Mouse (Mus musculus) brain, embryonic 14.5 days (tissue): ENCODE data around the gene Lmbr1l. TPM values are rescaled to one million over a fixed set of nuclear protein-coding genes. Genes with fewer than 3 reads are reported as not detected.

Experiments
- DNase-seq: peaks from one replicate; pipeline ENCODE4 v3.0.0-alpha.2; 2011; ENCODE audit warnings: low read depth
- CTCF ChIP-seq: fragments of 200-500 bp; IDR thresholded peaks from 2 replicates; pipeline ENCODE4 v1.5.1; 2012; ENCODE audit warnings: inconsistent platforms, mild to moderate bottlenecking, moderate library complexity, borderline replicate concordance; ENCODE audit not compliant: insufficient read depth, insufficient read length; ENCODE audit errors: extremely low read depth
- POLR2A ChIP-seq: fragments of 200-500 bp; IDR thresholded peaks from 2 replicates; pipeline ENCODE4 v1.6.1; 2012; ENCODE audit warnings: mild to moderate bottlenecking, inconsistent platforms, borderline replicate concordance; ENCODE audit not compliant: poor library complexity, insufficient read depth, insufficient read length, severe bottlenecking; ENCODE audit errors: extremely low read depth
- polyA plus RNA-seq: library from polyadenylated mRNA; depleted of rRNA; stranded (reverse); fragments of >200 nt; gene quantifications from 2 replicates; pipeline ENCODE4 v1.2.3, GENCODE M21; 2012; rRNA removed

The Lmbr1l gene
- polyA plus RNA-seq, 1 experiment: 106 TPM

- no peak for TF ChIP-seq CTCF
- TF ChIP-seq POLR2A: no peak
- no peak for DNase-seq
Measured at GRCm38 (mm10) chr15:98863451-98863958, 54.5 kb downstream of the Lmbr1l start.

GRCm38 (mm10) chr15:98861701-98862410 lies 56.2 kb downstream of the Lmbr1l start:
- no peak for DNase-seq
- TF ChIP-seq POLR2A (no peak), CTCF (no peak)

- DNase-seq: no peak
- no peak for TF ChIP-seq POLR2A
- TF ChIP-seq CTCF: no peak
Measured at GRCm38 (mm10) chr15:98860921-98861320, 57.1 kb downstream of the Lmbr1l start.

GRCm38 (mm10) chr15:98859319-98860043 lies 58.5 kb downstream of the Lmbr1l start:
- TF ChIP-seq POLR2A (no peak), CTCF (no peak)
- no peak for DNase-seq

GRCm38 (mm10) chr15:98854214-98854613 lies 63.8 kb downstream of the Lmbr1l start:
- DNase-seq: no peak
- TF ChIP-seq POLR2A (no peak), CTCF (no peak)

Other genes starting within 250 kb of the Lmbr1l start
- 13.7 and 14.0 TPM in 2 replicates for gene Rnd1, start 240.8 kb downstream of the Lmbr1l start, polyA plus RNA-seq
- 1.7 and 3.2 TPM in 2 replicates for gene Ccdc65, start 210.0 kb downstream of the Lmbr1l start, polyA plus RNA-seq
- 4.7 and 5.9 TPM in 2 replicates for gene Fkbp11, start 190.0 kb downstream of the Lmbr1l start, polyA plus RNA-seq
- 119 and 156 TPM in 2 replicates for gene Arf3, start 155.0 kb downstream of the Lmbr1l start, polyA plus RNA-seq
- gene Wnt10b, start 140.1 kb downstream of the Lmbr1l start, polyA plus RNA-seq: 0.95 and 2.4 TPM in 2 replicates
- 1.2 and 2.9 TPM in 2 replicates for gene Wnt1, start 128.4 kb downstream of the Lmbr1l start, polyA plus RNA-seq
- 1.8 and 2.2 TPM in 2 replicates for gene Ddn, start 108.7 kb downstream of the Lmbr1l start, polyA plus RNA-seq
- 71.8 and 85.7 TPM in 2 replicates for gene Prkag1, start 86.7 kb downstream of the Lmbr1l start, polyA plus RNA-seq
- gene Kmt2d, start 47.0 kb downstream of the Lmbr1l start, polyA plus RNA-seq: 18.4 and 37.5 TPM in 2 replicates
- 24.6 and 40.8 TPM in 2 replicates for gene Rhebl1, start 23.7 kb downstream of the Lmbr1l start, polyA plus RNA-seq
- 0.37 and 0.88 TPM in 2 replicates for gene Dhh, start 19.7 kb downstream of the Lmbr1l start, polyA plus RNA-seq
- 2,160 and 2,864 TPM in 2 replicates for gene Tuba1b, start 16.3 kb upstream of the Lmbr1l start, polyA plus RNA-seq
- gene Gm49450, start 35.3 kb upstream of the Lmbr1l start, polyA plus RNA-seq: 136 and 183 TPM in 2 replicates
- gene Tuba1a, start 35.5 kb upstream of the Lmbr1l start, polyA plus RNA-seq: 11,216 and 14,471 TPM in 2 replicates
- gene Tuba1c, start 111.7 kb upstream of the Lmbr1l start, polyA plus RNA-seq: 62.6 and 100 TPM in 2 replicates
- 14.0 and 47.0 TPM in 2 replicates for gene Prph, start 136.9 kb upstream of the Lmbr1l start, polyA plus RNA-seq
- gene Troap, start 156.3 kb upstream of the Lmbr1l start, polyA plus RNA-seq: 12.1 and 27.9 TPM in 2 replicates
- 7.0 and 15.6 TPM in 2 replicates for gene C1ql4, start 169.6 kb upstream of the Lmbr1l start, polyA plus RNA-seq
- 0.82 and 0.92 TPM in 2 replicates for gene Dnajc22, start 174.9 kb upstream of the Lmbr1l start, polyA plus RNA-seq
- gene Spats2, start 207.7 kb upstream of the Lmbr1l start, polyA plus RNA-seq: 47.3 and 50.4 TPM in 2 replicates